Comparison of ENCODE assay signal across 7 mouse cellular contexts in genomic region chr14:26197851-26198250, GRCm38 (mm10). TPM values are rescaled to one million over a fixed set of nuclear protein-coding genes. Genes with fewer than 3 reads are reported as not detected.
"Had no signal": no experiment of that assay in that cellular context is flagged by ENCODE, and none has a peak within 500 bp of the region (broad histone marks: within the 10 kb centered on the region; RNA-seq: fewer than 3 reads in every experiment).

No protein-coding gene starts in this region.

RNA-seq across cellular contexts. Expression of gene Plac9b, which starts 15.6 kb away (rescaled TPM):
- polyA plus RNA-seq: macrophage had no signal

RNA-seq across cellular contexts. Expression of gene Duxbl3, which starts 59.9 kb away (rescaled TPM):
- polyA plus RNA-seq: liver, adult 2 months; liver, embryonic 13.5 days; liver, embryonic 14.5 days; liver, embryonic 15.5 days; liver, embryonic 16.5 days; liver, postnatal 0 days; macrophage had no signal
